Mouse (Mus musculus) activated CD4-positive, CD25-positive, alpha-beta regulatory T cell, adult 4 months (primary cell): ENCODE results near the gene Supt3. TPM values are rescaled to one million over a fixed set of nuclear protein-coding genes. Genes with fewer than 3 reads are reported as not detected.

Experiments used
- ATAC-seq: one replicate; pipeline ENCODE4 v1.8.0; 2017
- polyA plus RNA-seq, 2 experiments: library from polyadenylated mRNA; unstranded; fragments of 100-300 nt; shearing (Covaris generic); gene quantifications; one replicate each; pipeline ENCODE4 v1.2.1; 2017

Gene Supt3
- polyA plus RNA-seq, 2 experiments from 2014 or later, result 12.6 to 15.1 TPM

DNA sequence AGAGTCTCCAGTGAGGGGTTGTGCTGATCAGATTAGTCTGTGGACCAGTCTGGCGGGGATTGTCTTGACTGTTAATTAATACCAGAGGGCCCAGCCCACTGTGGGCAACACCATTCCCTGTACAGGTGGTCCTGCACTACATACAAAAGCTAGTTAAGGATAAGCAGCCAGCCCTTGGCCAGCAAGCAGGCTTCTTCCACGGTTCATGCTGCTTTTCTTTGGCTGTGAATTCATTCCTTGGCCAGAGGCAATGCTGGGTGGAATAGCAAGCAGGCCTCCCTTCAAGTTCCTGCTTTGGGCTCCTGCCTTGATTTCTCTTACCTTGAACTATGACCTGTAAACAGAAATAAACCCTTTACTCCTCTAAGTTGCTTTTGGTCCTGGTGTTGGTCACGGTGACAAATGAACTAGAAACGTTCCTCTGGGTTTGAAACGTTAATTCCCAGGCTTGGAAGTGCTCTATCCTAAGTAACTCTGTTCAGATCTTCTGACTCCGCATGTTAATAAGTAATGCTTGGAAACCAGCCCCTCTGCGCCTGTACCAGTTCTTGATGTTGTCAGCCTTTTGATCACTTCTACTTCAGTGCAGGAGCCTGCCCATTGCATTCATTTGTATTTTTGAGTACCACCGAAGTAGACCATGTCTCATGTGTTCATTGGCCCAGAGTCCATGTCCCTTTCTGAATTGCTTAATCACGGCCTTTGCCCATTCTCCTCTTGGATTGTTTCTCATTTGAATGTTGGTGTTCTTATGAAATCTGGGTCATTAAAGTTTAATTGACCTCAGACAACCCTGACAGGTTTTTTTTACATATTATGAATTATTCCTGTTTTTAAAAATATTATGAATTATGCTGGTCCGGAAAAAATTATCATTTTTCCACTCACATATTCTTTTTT, 356.8 kb downstream of the Supt3 start:
- ATAC-seq, result no peak

- ATAC-seq, result no peak
Measured at GRCm38 (mm10) chr17:45136491-45136890, 359.5 kb downstream of the Supt3 start.

DNA sequence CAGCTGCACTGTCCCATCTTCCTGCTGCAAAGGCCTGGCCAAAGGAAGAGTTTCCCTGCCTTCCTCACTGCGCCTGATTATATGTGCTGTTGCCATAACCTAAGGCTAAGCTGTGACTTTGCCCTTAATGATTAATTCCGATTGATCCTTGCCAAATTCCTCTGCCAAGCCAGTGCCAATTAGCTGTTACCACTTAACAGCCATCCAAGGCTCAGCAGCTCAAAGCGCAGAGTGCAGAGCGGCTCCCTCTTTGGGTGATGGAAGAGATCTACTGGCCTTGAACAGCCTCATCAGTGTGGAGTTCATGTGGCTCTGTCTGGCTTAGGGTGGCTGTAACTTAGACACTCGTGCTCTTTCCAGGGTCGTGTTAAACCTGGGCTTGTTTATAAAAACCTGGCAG, 366.1 kb downstream of the Supt3 start:
- no peak for ATAC-seq

- no peak for ATAC-seq
Measured at GRCm38 (mm10) chr17:45144656-45145055, 367.7 kb downstream of the Supt3 start.

- ATAC-seq, result no peak
Measured at GRCm38 (mm10) chr17:45151312-45151929, 374.5 kb downstream of the Supt3 start.

DNA sequence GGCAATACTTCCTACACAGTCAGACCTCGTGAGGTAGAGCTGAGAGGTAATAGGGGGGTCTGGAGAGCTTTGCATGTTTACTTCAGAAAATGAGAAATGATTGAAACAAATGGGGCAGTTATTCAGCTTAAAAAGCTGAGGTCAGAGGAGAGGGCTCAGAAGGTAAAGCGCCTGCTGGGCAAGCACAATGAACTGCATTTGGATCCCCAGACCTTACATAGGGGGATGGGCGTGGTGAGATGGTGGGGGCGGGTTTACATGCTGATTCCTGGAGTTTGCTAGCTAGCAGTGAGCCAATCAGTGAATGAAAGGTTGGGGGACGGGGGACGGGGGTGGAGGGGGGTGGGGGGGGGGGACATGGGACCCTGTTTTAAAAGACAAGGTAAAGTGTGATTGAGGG, 376.8 kb downstream of the Supt3 start:
- no peak for ATAC-seq

DNA sequence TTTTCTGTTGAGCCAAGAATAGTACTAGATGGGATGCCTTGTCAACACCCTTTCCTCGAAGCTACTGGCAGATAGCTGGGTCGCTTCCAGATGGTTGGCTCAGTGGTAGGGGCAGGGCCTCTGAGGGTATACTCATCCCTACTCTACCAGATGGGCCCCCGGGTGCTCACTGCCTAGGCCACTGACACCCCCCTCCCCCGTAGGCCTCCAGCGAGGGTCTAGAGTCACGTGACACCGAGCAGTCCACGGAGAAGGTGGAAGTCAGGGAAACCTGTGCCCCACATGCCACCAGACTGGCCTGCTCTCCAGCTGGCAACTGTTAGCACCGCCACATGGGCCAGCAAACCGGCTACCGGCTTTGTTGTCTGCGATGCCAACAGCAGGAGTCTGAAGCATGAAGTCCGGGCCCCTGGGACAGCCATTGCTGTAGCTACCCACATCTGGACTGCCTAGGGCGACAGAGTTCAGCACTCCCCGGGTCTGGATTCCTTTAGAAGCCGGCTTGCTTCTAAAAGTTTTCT, 381.3 kb downstream of the Supt3 start:
- ATAC-seq, result no peak

GRCm38 (mm10) chr17:45160651-45161050, 383.7 kb downstream of the Supt3 start:
- ATAC-seq, result no peak

- no peak for ATAC-seq
Measured at GRCm38 (mm10) chr17:45165741-45166140, 388.8 kb downstream of the Supt3 start.

Other genes with a start within 250 kb of the Supt3 start
- 1 to 10 TPM; 8.6 to 8.8 TPM for gene Runx2, start 37.6 kb downstream of the Supt3 start, polyA plus RNA-seq